In the genomic region with DNA sequence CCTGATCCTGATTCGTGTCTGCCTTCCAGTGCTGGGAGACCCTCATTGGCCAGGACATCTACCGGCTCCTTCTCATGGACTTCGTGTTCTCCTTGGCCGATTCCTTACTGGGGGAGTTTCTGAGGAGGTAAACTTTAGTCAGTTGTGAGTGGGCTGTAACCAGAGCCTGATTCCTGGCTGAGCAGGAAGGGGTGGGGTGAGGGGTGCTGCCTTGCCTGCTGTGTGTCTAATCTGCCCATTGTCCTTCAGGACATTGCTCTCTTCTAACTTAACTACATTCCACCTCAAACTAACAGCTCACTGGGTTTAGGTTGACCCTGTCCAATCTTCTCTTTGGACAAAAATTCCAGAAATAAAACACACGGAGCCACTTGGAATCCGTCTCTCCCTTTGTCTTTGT, we compare ENCODE assay signal across 14 mouse cellular contexts. TPM values are rescaled to one million over a fixed set of nuclear protein-coding genes. Genes with fewer than 3 reads are reported as not detected.
"Had no signal": no experiment of that assay in that cellular context is flagged by ENCODE, and none has a peak within 500 bp of the region (broad histone marks: within the 10 kb centered on the region; RNA-seq: fewer than 3 reads in every experiment).

No protein-coding gene starts in this region.

- DNase-seq: kidney, adult 18-20 months; lung, embryonic 14.5 days; lung, postnatal 10 days; lung, postnatal 4 days; right cerebral cortex, postnatal 14 days; thymus, postnatal 36 days had no signal

- H3K27me3 ChIP-seq: limb, embryonic 15.5 days; liver, embryonic 12.5 days; neural tube, embryonic 13.5 days had no signal

- H3K4me3 ChIP-seq: limb, embryonic 15.5 days; liver, embryonic 12.5 days; neural tube, embryonic 13.5 days had no signal

- H3K36me3 ChIP-seq: limb, embryonic 15.5 days; liver, embryonic 12.5 days; neural tube, embryonic 13.5 days had no signal

- H3K4me2 ChIP-seq: limb, embryonic 15.5 days; liver, embryonic 12.5 days; lung, embryonic 14.5 days; midbrain, embryonic 11.5 days; neural tube, embryonic 13.5 days had no signal

- H3K9ac ChIP-seq: limb, embryonic 15.5 days; liver, embryonic 12.5 days; lung, embryonic 14.5 days; neural tube, embryonic 13.5 days had no signal

- H3K9me3 ChIP-seq: limb, embryonic 15.5 days; liver, embryonic 12.5 days; neural tube, embryonic 13.5 days had no signal

- H3K4me1 ChIP-seq: limb, embryonic 15.5 days; liver, embryonic 12.5 days; neural tube, embryonic 13.5 days had no signal

- H3K27ac ChIP-seq: limb, embryonic 15.5 days; liver, embryonic 12.5 days; neural tube, embryonic 13.5 days had no signal

- ATAC-seq: liver, embryonic 12.5 days; midbrain, embryonic 16.5 days had no signal

RNA-seq across cellular contexts. Expression of a gene that starts 59.6 kb away (rescaled TPM):
- total RNA-seq: megakaryocyte, adult 5-6 weeks had no signal
- polyA plus RNA-seq: limb, embryonic 11.5 days; liver, embryonic 12.5 days; spleen, adult 2 months had no signal
